Mouse (Mus musculus): Measurements from ENCODE around the gene Wnt10a.
A peak's percentile ranks its signal among the peaks of the same experiment; 100 is the strongest.
"Not testable (repeated sequence)": the region's sequence is repeated elsewhere in the genome, so short reads cannot be mapped to it uniquely, and the experiment has no call there.

Wnt10a gene

GRCm38 (mm10) chr1:74814931-74815647 is 23.8 kb downstream of the Wnt10a start:
- DNase-seq (ENCODE audit: low read depth, low spot score): no peak

GRCm38 (mm10) chr1:74815965-74816364 is 24.6 kb downstream of the Wnt10a start:
- not testable (repeated sequence) for DNase-seq (ENCODE audit: low read depth, low spot score)

- peak; percentile 95 for DNase-seq (ENCODE audit: low read depth, low spot score)
These were observed 25.4 kb downstream of the Wnt10a start for GRCm38 (mm10) chr1:74816612-74817199.

GRCm38 (mm10) chr1:74817219-74817618 is 25.9 kb downstream of the Wnt10a start:
- DNase-seq (ENCODE audit: low read depth, low spot score): no peak

- DNase-seq (ENCODE audit: low read depth, low spot score): no peak
These were observed 27.2 kb downstream of the Wnt10a start for GRCm38 (mm10) chr1:74818509-74818908.

- not testable (repeated sequence) for DNase-seq (ENCODE audit: low read depth, low spot score)
These were observed 32.3 kb downstream of the Wnt10a start for GRCm38 (mm10) chr1:74823598-74823997.

GRCm38 (mm10) chr1:74824518-74825302 is 33.4 kb downstream of the Wnt10a start:
- DNase-seq (ENCODE audit: low read depth, low spot score): no peak

GRCm38 (mm10) chr1:74830061-74830460 is 38.7 kb downstream of the Wnt10a start:
- no peak for DNase-seq (ENCODE audit: low read depth, low spot score)

GRCm38 (mm10) chr1:74833255-74833654 is 41.9 kb downstream of the Wnt10a start:
- no peak for DNase-seq (ENCODE audit: low read depth, low spot score)

GRCm38 (mm10) chr1:74843090-74843489 is 51.8 kb downstream of the Wnt10a start:
- DNase-seq (ENCODE audit: low read depth, low spot score): no peak

- no peak for DNase-seq (ENCODE audit: low read depth, low spot score)
These were observed 55.0 kb downstream of the Wnt10a start for GRCm38 (mm10) chr1:74846341-74846740.

- DNase-seq (ENCODE audit: low read depth, low spot score): no peak
These were observed 57.6 kb downstream of the Wnt10a start for GRCm38 (mm10) chr1:74848946-74849345.

GRCm38 (mm10) chr1:74850251-74850650 is 58.9 kb downstream of the Wnt10a start:
- DNase-seq (ENCODE audit: low read depth, low spot score): no peak

- no peak for DNase-seq (ENCODE audit: low read depth, low spot score)
These were observed 59.9 kb downstream of the Wnt10a start for GRCm38 (mm10) chr1:74851001-74851775.
